ENCODE assay signal across 19 mouse cellular contexts in the genomic region with DNA sequence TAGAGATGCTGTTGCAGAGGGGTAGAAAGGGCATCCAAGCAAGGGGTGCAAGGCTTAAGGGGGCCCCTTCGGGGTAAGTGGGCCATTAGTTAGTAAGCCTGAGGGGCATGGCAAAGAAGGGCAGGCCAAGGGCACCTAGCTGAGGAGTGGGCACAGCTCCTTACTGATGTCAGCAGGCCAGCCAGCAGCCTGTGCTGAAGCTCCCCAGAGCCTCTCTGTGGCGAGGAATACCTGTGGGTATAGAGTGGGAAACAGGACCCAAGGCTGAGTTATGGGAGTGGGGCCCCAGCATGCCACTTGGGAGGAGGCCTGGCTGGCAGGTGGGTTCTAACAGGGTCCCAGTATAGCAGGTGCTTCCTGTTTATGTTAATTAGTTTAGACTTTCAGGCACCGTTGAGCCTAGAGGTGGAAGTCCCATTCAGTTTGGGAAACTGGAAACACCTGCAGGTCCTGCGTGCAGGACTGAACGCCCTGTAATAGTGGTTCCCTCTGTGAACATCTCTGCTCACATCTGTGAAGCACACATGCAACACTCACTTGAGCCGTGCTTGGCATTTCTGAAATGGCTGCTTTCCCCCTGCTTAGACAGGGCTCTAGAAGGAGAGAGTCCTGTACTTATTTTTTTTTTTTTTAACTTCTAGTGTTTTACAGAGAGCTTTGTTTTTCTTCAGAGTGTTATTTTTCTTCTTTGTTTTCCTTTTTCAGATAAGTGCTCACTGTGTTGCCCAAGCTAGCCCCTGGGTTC. TPM values are rescaled to one million over a fixed set of nuclear protein-coding genes. Genes with fewer than 3 reads are reported as not detected.
DNase-seq lines count a peak whose midpoint lies in the region; ATAC-seq and TF ChIP-seq lines count a peak whose summit lies in the region.
"Had no signal": no experiment of that assay in that cellular context is flagged by ENCODE, and none has a peak within 500 bp of the region (broad histone marks: within the 10 kb centered on the region; RNA-seq: fewer than 3 reads in every experiment).

No protein-coding gene starts in this region.

- no peak overlapping the region for H3K4me3 ChIP-seq in embryonic facial prominence, embryonic 12.5 days
- no peak overlapping the region for H3K4me3 ChIP-seq in embryonic facial prominence, embryonic 10.5 days
- no peak overlapping the region for H3K4me3 ChIP-seq in limb, embryonic 11.5 days (ENCODE audit: low read depth, low read length)
- no peak overlapping the region for H3K4me3 ChIP-seq in limb, embryonic 10.5 days
- H3K4me3 ChIP-seq in bone marrow, adult 2 months (replicated peaks; ENCODE audit: control insufficient read depth, low read depth, low read length): no peak overlapping the region
- no peak overlapping the region for H3K4me3 ChIP-seq in thymus, adult 2 months (ENCODE audit: control insufficient read depth, insufficient read depth, low read length)
- H3K4me3 ChIP-seq: erythroblast, embryonic 14.5 days; intestine, embryonic 15.5 days; liver, embryonic 13.5 days had no signal

- no peaks in the 10 kb centered on the region for H3K4me1 ChIP-seq in embryonic facial prominence, embryonic 12.5 days
- H3K4me1 ChIP-seq in embryonic facial prominence, embryonic 10.5 days: peaks cover 5% of the 10 kb centered on the region; the same call in 1 of the 2 replicates
- H3K4me1 ChIP-seq in limb, embryonic 11.5 days (ENCODE audit: control insufficient read depth, insufficient read depth, low read length): 0 out of 2 replicates have a peak, but pooled peaks cover 2% of the 10 kb centered on the region
- peaks cover 6% of the 10 kb centered on the region; the same call in 1 of the 2 replicates for H3K4me1 ChIP-seq in limb, embryonic 10.5 days
- peaks cover 2% of the 10 kb centered on the region for H3K4me1 ChIP-seq in bone marrow, adult 2 months (ENCODE audit: control insufficient read depth, insufficient read depth, low read length)
- H3K4me1 ChIP-seq in thymus, adult 2 months (replicated peaks; ENCODE audit: control insufficient read depth, insufficient read depth, low read length): peaks cover 46% of the 10 kb centered on the region
- H3K4me1 ChIP-seq: intestine, embryonic 15.5 days had no signal

- WGBS in embryonic facial prominence, embryonic 12.5 days: 52% methylated on average over 6 of the region's 6 CpGs
- WGBS in embryonic facial prominence, embryonic 10.5 days: 68% methylated on average over 6 of the region's 6 CpGs
- WGBS in limb, embryonic 11.5 days: 65% methylated on average over 6 of the region's 6 CpGs
- 77% methylated on average over 6 of the region's 6 CpGs for WGBS in limb, embryonic 10.5 days
- 30% methylated on average over 6 of the region's 6 CpGs for whole genome bisulfite sequencing in bone marrow, adult 2 months
- WGBS in thymus, adult 2 months: 23% methylated on average over 6 of the region's 6 CpGs

- no peak for DNase-seq in embryonic facial prominence, embryonic 10.5 days (ENCODE audit: low spot score)
- DNase-seq in limb, embryonic 11.5 days (ENCODE audit: low spot score): no peak
- no peak for DNase-seq in limb, embryonic 10.5 days (ENCODE audit: low spot score)
- peak; percentile 64 for DNase-seq in thymus, adult 2 months
- no peak for DNase-seq in gastrocnemius, adult 18-20 months (ENCODE audit: low spot score)
- DNase-seq in urinary bladder, postnatal 4 days (ENCODE audit: low spot score in 2 of 2): no peak
- DNase-seq: adrenal gland, adult 2 months; cerebellum, postnatal 10 days; embryo, embryonic 11 days; kidney, postnatal 4 days; liver, embryonic 13.5 days; lung, postnatal 4 days had no signal

- H3K36me3 ChIP-seq in embryonic facial prominence, embryonic 12.5 days: no peaks in the 10 kb centered on the region
- H3K36me3 ChIP-seq in embryonic facial prominence, embryonic 10.5 days (replicated peaks): no peaks in the 10 kb centered on the region
- no peaks in the 10 kb centered on the region for H3K36me3 ChIP-seq in limb, embryonic 11.5 days (ENCODE audit: control insufficient read depth, insufficient read depth, low read length)
- H3K36me3 ChIP-seq in limb, embryonic 10.5 days: no peaks in the 10 kb centered on the region
- no peaks in the 10 kb centered on the region for H3K36me3 ChIP-seq in thymus, adult 2 months (ENCODE audit: control insufficient read depth, insufficient read depth, low read length)
- H3K36me3 ChIP-seq: intestine, embryonic 15.5 days; liver, embryonic 13.5 days had no signal

- TF ChIP-seq CTCF in bone marrow, adult 2 months (IDR thresholded peaks at IDR 0.05; ENCODE audit: control insufficient read depth, insufficient read depth, low read length): no peak
- no peak for TF ChIP-seq CTCF in thymus, adult 2 months (IDR thresholded peaks at IDR 0.05; ENCODE audit: borderline replicate concordance, control insufficient read depth, extremely low read depth, insufficient read depth, low read length, poor library complexity)

- TF ChIP-seq POLR2A in bone marrow, adult 2 months (IDR thresholded peaks at IDR 0.05; ENCODE audit: borderline replicate concordance, control insufficient read depth, low read depth, low read length): no peak
- TF ChIP-seq POLR2A in thymus, adult 2 months (IDR thresholded peaks at IDR 0.05; ENCODE audit: control insufficient read depth, extremely low read depth, insufficient read depth, low read length, poor library complexity): no peak

- H3K4me2 ChIP-seq in embryonic facial prominence, embryonic 12.5 days (replicated peaks): no peak overlapping the region
- H3K4me2 ChIP-seq in limb, embryonic 11.5 days (ENCODE audit: low read depth, severe bottlenecking): no peak overlapping the region
- H3K4me2 ChIP-seq: hindbrain, embryonic 14.5 days; intestine, embryonic 15.5 days; liver, embryonic 13.5 days; midbrain, embryonic 11.5 days had no signal

- H3K27me3 ChIP-seq in embryonic facial prominence, embryonic 12.5 days: no peaks in the 10 kb centered on the region
- 0 out of 2 replicates have a peak, but pooled peaks cover 3% of the 10 kb centered on the region for H3K27me3 ChIP-seq in embryonic facial prominence, embryonic 10.5 days (replicated peaks; ENCODE audit: low read depth, poor library complexity, severe bottlenecking)
- no peaks in the 10 kb centered on the region for H3K27me3 ChIP-seq in limb, embryonic 11.5 days (ENCODE audit: control insufficient read depth, insufficient read depth, low read length)
- H3K27me3 ChIP-seq in limb, embryonic 10.5 days (ENCODE audit: low read depth, poor library complexity, severe bottlenecking): 0 out of 2 replicates have a peak, but pooled peaks cover 5% of the 10 kb centered on the region
- H3K27me3 ChIP-seq in thymus, adult 2 months (ENCODE audit: control insufficient read depth, insufficient read depth, low read length): no peaks in the 10 kb centered on the region
- H3K27me3 ChIP-seq: intestine, embryonic 15.5 days; liver, embryonic 13.5 days had no signal

- H3K9me3 ChIP-seq in embryonic facial prominence, embryonic 12.5 days: no peaks in the 10 kb centered on the region
- H3K9me3 ChIP-seq in embryonic facial prominence, embryonic 10.5 days: peaks cover 5% of the 10 kb centered on the region; the same call in 1 of the 2 replicates
- no peaks in the 10 kb centered on the region for H3K9me3 ChIP-seq in limb, embryonic 11.5 days (ENCODE audit: control insufficient read depth, low read length)
- H3K9me3 ChIP-seq in limb, embryonic 10.5 days (replicated peaks): no peaks in the 10 kb centered on the region
- H3K9me3 ChIP-seq: intestine, embryonic 15.5 days; liver, embryonic 13.5 days had no signal

- peak; percentile 61; the same call in 1 of the 2 replicates for ATAC-seq in embryonic facial prominence, embryonic 12.5 days (ENCODE audit: insufficient number of reproducible peaks, insufficient read depth, low FRiP score, low TSS enrichment)
- 0 out of 2 replicates have a peak, but pooled peaks have one; percentile 52 for ATAC-seq in limb, embryonic 11.5 days (ENCODE audit: insufficient number of reproducible peaks, low FRiP score, low TSS enrichment, low read depth)
- ATAC-seq: forebrain, embryonic 14.5 days; intestine, embryonic 15.5 days had no signal

- no peak overlapping the region for H3K9ac ChIP-seq in embryonic facial prominence, embryonic 12.5 days
- no peak overlapping the region for H3K9ac ChIP-seq in limb, embryonic 11.5 days (ENCODE audit: low read length)
- H3K9ac ChIP-seq: hindbrain, embryonic 14.5 days; intestine, embryonic 15.5 days; liver, embryonic 13.5 days had no signal

- H3K27ac ChIP-seq in embryonic facial prominence, embryonic 12.5 days: no peak overlapping the region
- H3K27ac ChIP-seq in embryonic facial prominence, embryonic 10.5 days (replicated peaks): no peak overlapping the region
- H3K27ac ChIP-seq in limb, embryonic 11.5 days (replicated peaks; ENCODE audit: low read depth, low read length): no peak overlapping the region
- no peak overlapping the region for H3K27ac ChIP-seq in limb, embryonic 10.5 days
- H3K27ac ChIP-seq in bone marrow, adult 2 months (ENCODE audit: control insufficient read depth, insufficient read depth, low read depth, low read length, poor library complexity): peak overlapping the region; percentile 54
- peak overlapping the region; percentile 87 for H3K27ac ChIP-seq in thymus, adult 2 months (ENCODE audit: control insufficient read depth, insufficient read depth, low read length)
- H3K27ac ChIP-seq: hindbrain, embryonic 14.5 days; intestine, embryonic 15.5 days; liver, embryonic 13.5 days had no signal

RNA-seq across cellular contexts. Expression of a gene that starts 34.3 kb away (rescaled TPM):
- polyA plus RNA-seq in embryonic facial prominence, embryonic 12.5 days (2016; fragmentation: Nextera tagmentation; extraction: Ambion mirVana): 13.0 and 14.9 TPM in 2 replicates
- 12.5 and 14.6 TPM in 2 replicates for polyA plus RNA-seq in embryonic facial prominence, embryonic 10.5 days (2016; fragmentation: Nextera tagmentation; extraction: Ambion mirVana)
- polyA plus RNA-seq in limb, embryonic 11.5 days (2014; fragmentation: Nextera tagmentation; extraction: Ambion mirVana): 8.6 and 10.6 TPM in 2 replicates
- 9.5 and 13.4 TPM in 2 replicates for polyA plus RNA-seq in limb, embryonic 10.5 days (2016; fragmentation: Nextera tagmentation; extraction: Ambion mirVana)
- polyA plus RNA-seq in bone marrow, adult 2 months (2011; ENCODE audit: insufficient read depth, insufficient read length, low replicate concordance, missing spikeins): not detected in 2 replicates
- polyA plus RNA-seq in thymus, adult 2 months (2012; rRNA removed): 5.6 and 5.8 TPM in 2 replicates
- total RNA-seq in gastrocnemius, adult 18-20 months (2021): 10 to 100 TPM; 12.1 to 14.6 TPM
- polyA plus RNA-seq: erythroblast, embryonic 14.5 days had no signal

RNA-seq across cellular contexts. Expression of a gene that starts 37.4 kb away (rescaled TPM):
- polyA plus RNA-seq in embryonic facial prominence, embryonic 12.5 days (2016; fragmentation: Nextera tagmentation; extraction: Ambion mirVana): 2.9 and 3.3 TPM in 2 replicates
- polyA plus RNA-seq in embryonic facial prominence, embryonic 10.5 days (2016; fragmentation: Nextera tagmentation; extraction: Ambion mirVana): 2.3 and 3.2 TPM in 2 replicates
- 3.7 and 3.9 TPM in 2 replicates for polyA plus RNA-seq in limb, embryonic 11.5 days (2014; fragmentation: Nextera tagmentation; extraction: Ambion mirVana)
- 3.7 TPM in 2 replicates for polyA plus RNA-seq in limb, embryonic 10.5 days (2016; fragmentation: Nextera tagmentation; extraction: Ambion mirVana)
- polyA plus RNA-seq in bone marrow, adult 2 months (2011; ENCODE audit: insufficient read depth, insufficient read length, low replicate concordance, missing spikeins): 1.3 and 3.8 TPM in 2 replicates
- polyA plus RNA-seq in thymus, adult 2 months (2012; rRNA removed): 7.6 and 8.6 TPM in 2 replicates
- total RNA-seq in gastrocnemius, adult 18-20 months (2021): 1 to 10 TPM; 5.0 to 6.1 TPM
- polyA plus RNA-seq: erythroblast, embryonic 14.5 days had no signal

Comparison
In these comparisons a context has a peak if more than half of its experiments do, and no peak if none do; other contexts are left out.
1. H3K27ac ChIP-seq: peak in bone marrow, adult 2 months (single experiment) and thymus, adult 2 months (single experiment); none in embryonic facial prominence, embryonic 12.5 days (single experiment), embryonic facial prominence, embryonic 10.5 days (single experiment), limb, embryonic 11.5 days (single experiment) and limb, embryonic 10.5 days (single experiment).